In the genomic region with DNA sequence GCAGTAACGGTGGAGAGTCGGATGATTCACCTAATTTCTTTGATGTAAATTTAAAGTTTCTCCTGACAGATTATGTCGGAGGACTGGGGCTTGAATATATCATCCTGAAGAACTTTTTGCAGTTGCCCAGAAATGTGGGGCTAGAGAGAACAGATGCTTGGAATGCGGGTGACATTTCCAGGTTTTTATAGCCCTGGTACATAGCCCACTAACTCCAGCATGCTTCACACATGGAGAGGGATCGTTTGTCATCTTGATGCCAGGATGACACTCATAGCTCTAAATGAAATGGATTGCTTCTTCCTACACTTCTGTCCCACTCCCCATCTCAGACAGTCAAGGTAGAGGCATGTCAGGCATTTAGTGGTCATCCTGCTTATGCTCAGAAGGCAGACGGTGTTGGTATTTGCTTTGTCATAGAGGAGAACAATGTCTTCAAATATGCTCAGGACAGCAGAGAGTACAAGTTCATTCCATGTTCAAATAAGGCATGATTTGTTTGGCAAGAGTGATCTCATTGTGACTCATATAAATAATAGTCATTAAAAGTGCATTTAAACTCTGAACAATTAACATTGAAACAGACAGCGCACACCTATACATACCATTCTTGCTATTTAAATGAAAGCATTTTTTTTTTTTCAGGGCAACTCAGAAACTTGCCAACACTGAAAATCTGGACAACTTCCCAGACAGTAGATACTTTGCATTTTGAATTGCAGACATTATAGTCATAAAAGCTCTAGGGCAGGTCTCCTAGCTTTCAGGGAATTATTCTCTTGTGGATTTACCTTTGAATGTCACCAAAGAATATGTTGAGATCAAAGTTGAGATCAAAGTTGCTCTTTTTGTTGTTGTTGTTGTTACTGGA, we compare ENCODE assay signal across 23 mouse cellular contexts.
DNase-seq lines count a peak whose midpoint lies in the region; ATAC-seq and TF ChIP-seq lines count a peak whose summit lies in the region.
"Had no signal": no experiment of that assay in that cellular context is flagged by ENCODE, and none has a peak within 500 bp of the region (broad histone marks: within the 10 kb centered on the region; RNA-seq: fewer than 3 reads in every experiment).

No protein-coding gene starts in this region.

- no peak for DNase-seq in frontal cortex, postnatal 14 days (ENCODE audit: low spot score in 2 of 2)
- peak; percentile 26 for DNase-seq in right cerebral cortex, adult 18-20 months
- DNase-seq in right cerebral cortex, adult 2 months (ENCODE audit: low spot score in 2 of 2) = no peak
- DNase-seq in NIH3T3 (ENCODE audit: low read depth) = peak; percentile 60
- DNase-seq in adrenal gland, adult 18-20 months (ENCODE audit: low spot score in 2 of 2) = no peak
- DNase-seq: adrenal gland, postnatal 10 days; cerebellum, adult 9-11 months; gastrocnemius, postnatal 25 days; heart, adult 18-20 months; heart, postnatal 10 days; kidney, adult 9 months; kidney, postnatal 14 days; liver, embryonic 13.5 days; lung, embryonic 14.5 days; lung, postnatal 36 days; midbrain, embryonic 14.5 days; thymus, postnatal 25 days had no signal

- peak; percentile 85 for ATAC-seq in frontal cortex, adult (ENCODE audit: low TSS enrichment)
- ATAC-seq in megakaryocyte, adult 5-6 weeks (ENCODE audit: poor library complexity, severe bottlenecking) = no peak
- ATAC-seq: hindbrain, postnatal 0 days; intestine, embryonic 16.5 days had no signal

- no peak overlapping the region for H3K4me3 ChIP-seq in embryonic fibroblast, embryonic 13.5 days (ENCODE audit: insufficient read depth, low read length)
- H3K4me3 ChIP-seq: heart, embryonic 12.5 days; liver, embryonic 13.5 days had no signal

- peak overlapping the region; percentile 96 for H3K27ac ChIP-seq in embryonic fibroblast, embryonic 13.5 days (ENCODE audit: insufficient read depth, low read length)
- H3K27ac ChIP-seq: hindbrain, postnatal 0 days; liver, embryonic 13.5 days had no signal

- TF ChIP-seq CTCF in embryonic fibroblast, embryonic 13.5 days (IDR thresholded peaks at IDR 0.05; ENCODE audit: borderline replicate concordance, insufficient read depth, low read length) = no peak

- TF ChIP-seq POLR2A in embryonic fibroblast, embryonic 13.5 days (IDR thresholded peaks at IDR 0.05; ENCODE audit: low read depth, low read length) = no peak

- peaks cover 17% of the 10 kb centered on the region for H3K4me1 ChIP-seq in embryonic fibroblast, embryonic 13.5 days (ENCODE audit: control insufficient read depth, insufficient read depth, low read length)
- H3K4me1 ChIP-seq: liver, embryonic 13.5 days had no signal

Comparison
In these comparisons a context has a peak if more than half of its experiments do, and no peak if none do; other contexts are left out.
1. DNase-seq: peak in right cerebral cortex, adult 18-20 months (single experiment) and NIH3T3 (single experiment); none in frontal cortex, postnatal 14 days (0 of 2), right cerebral cortex, adult 2 months (0 of 2) and adrenal gland, adult 18-20 months (0 of 2).